Mouse (Mus musculus) heart, embryonic 14.5 days (tissue): ENCODE results near the gene Grip1. TPM values are rescaled to one million over a fixed set of nuclear protein-coding genes. Genes with fewer than 3 reads are reported as not detected.

ENCODE experiments used
- ATAC-seq: fragments of 200-750 bp; cut with Nextera tagmentation; 2 replicates; pipeline ENCODE4 v1.8.0; 2017; ENCODE audit warnings: low read depth, moderate TSS enrichment; ENCODE audit not compliant: insufficient number of reproducible peaks, insufficient read depth, low FRiP score
- H3K27ac ChIP-seq, 2 experiments: fragments of 200-500 bp in 1 of 2; fragments of 300-500 bp in 1 of 2; sonication (generic) in 1 of 2; replicated peaks in 1 of 2; 2 replicates each; pipeline ENCODE4 v1.5.1; 2012 to 2014; ENCODE audit warnings: low read depth in 2 of 2, low read length in 2 of 2, control low read depth in 1 of 2, mild to moderate bottlenecking in 1 of 2, mixed read lengths in 1 of 2; ENCODE audit not compliant: control insufficient read depth in 1 of 2, insufficient read depth in 1 of 2
- H3K27me3 ChIP-seq: fragments of 300-500 bp; sonication (generic); 2 replicates; pipeline ENCODE4 v1.6.1; 2014; ENCODE audit warnings: mild to moderate bottlenecking, low read length, control low read depth; ENCODE audit not compliant: control insufficient read depth, insufficient read depth
- H3K36me3 ChIP-seq: fragments of 300-500 bp; sonication (generic); 2 replicates; pipeline ENCODE4 v1.6.1; 2014; ENCODE audit warnings: mild to moderate bottlenecking, control low read depth, low read length, mixed read lengths; ENCODE audit not compliant: control insufficient read depth, insufficient read depth
- H3K4me1 ChIP-seq, 2 experiments: fragments of 200-500 bp in 1 of 2; fragments of 300-500 bp in 1 of 2; sonication (generic) in 1 of 2; 2 replicates each; pipeline ENCODE4 v1.6.1; 2012 to 2014; ENCODE audit warnings: low read length in 2 of 2, control low read depth in 1 of 2, mixed read lengths in 1 of 2; ENCODE audit not compliant: control insufficient read depth in 2 of 2, insufficient read depth in 2 of 2
- H3K4me2 ChIP-seq: fragments of 300-500 bp; sonication (generic); 2 replicates; pipeline ENCODE4 v1.6.1; 2014; ENCODE audit warnings: mild to moderate bottlenecking, low read length
- H3K4me3 ChIP-seq, 2 experiments: fragments of 200-500 bp in 1 of 2; fragments of 300-500 bp in 1 of 2; sonication (generic) in 1 of 2; 2 replicates each; pipeline ENCODE4 v1.5.1; 2012 to 2014; ENCODE audit warnings: low read length in 2 of 2, mild to moderate bottlenecking in 2 of 2, control low read depth in 1 of 2, low read depth in 1 of 2, moderate library complexity in 1 of 2; ENCODE audit not compliant: control insufficient read depth in 1 of 2, insufficient read depth in 1 of 2
- H3K9ac ChIP-seq: fragments of 300-500 bp; sonication (generic); 2 replicates; pipeline ENCODE4 v1.6.1; 2014; ENCODE audit warnings: mild to moderate bottlenecking, low read length
- H3K9me3 ChIP-seq: fragments of 300-500 bp; sonication (generic); 2 replicates; pipeline ENCODE4 v1.6.1; 2016; ENCODE audit warnings: low read length, control low read depth; ENCODE audit not compliant: control insufficient read depth
- WGBS: fragments of 180-500 bp; shearing (Covaris S2); extraction: QIAGEN DNeasy Blood & Tissue Kit; methylation state at CpG from one replicate; pipeline ENCODE4 v1.1.7; 2014; 5-methylcytosine and 5-hydroxymethylcytosine counted together
- polyA plus RNA-seq: library from polyadenylated mRNA; unstranded; fragments of >200 nt; fragmentation: Nextera tagmentation; extraction: Ambion mirVana; gene quantifications from 2 replicates; pipeline ENCODE4 v1.2.1, GENCODE M21; 2014

Gene Grip1
- polyA plus RNA-seq, 1 experiment from 2014 or later: 2.9 TPM

DNA sequence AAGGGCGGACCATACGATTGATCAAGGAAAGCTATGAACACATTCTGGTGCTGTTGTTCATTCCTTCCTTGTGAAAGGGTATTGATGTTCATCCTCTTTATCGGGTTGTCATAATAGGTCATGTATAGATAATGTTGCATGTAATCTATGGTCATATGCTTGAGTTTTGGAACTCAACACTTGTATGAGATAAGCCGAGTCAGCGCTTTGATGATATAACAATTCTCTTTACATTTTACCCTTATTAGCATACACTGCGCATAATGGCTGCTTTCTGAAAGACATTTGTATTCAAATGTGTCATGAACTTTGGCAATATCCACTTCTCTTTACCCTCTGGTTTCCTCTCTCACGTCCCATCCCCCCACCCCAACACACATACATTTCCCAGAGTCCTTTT is 111.2 kb downstream of the Grip1 start:
- Histone ChIP-seq H3K4me1 (no peaks in the 10 kb centered on the region), H3K27me3 (no peaks in the 10 kb centered on the region), H3K27ac (no peak overlapping the region), H3K4me2 (no peak overlapping the region), H3K9me3 (no peaks in the 10 kb centered on the region), H3K36me3 (no peaks in the 10 kb centered on the region), H3K4me3 (no peak overlapping the region), H3K9ac (no peak overlapping the region)
- 95% methylated on average over 7 of the region's 7 CpGs for WGBS
- no peak for ATAC-seq

GRCm38 (mm10) chr10:119573134-119573533 is 119.5 kb downstream of the Grip1 start:
- H3K27me3 ChIP-seq: no peaks in the 10 kb centered on the region
- H3K36me3 ChIP-seq: no peaks in the 10 kb centered on the region
- H3K4me3 ChIP-seq: no peak overlapping the region
- H3K4me1 ChIP-seq: no peaks in the 10 kb centered on the region
- no peak overlapping the region for H3K4me2 ChIP-seq
- no peak overlapping the region for H3K27ac ChIP-seq
- H3K9ac ChIP-seq: no peak overlapping the region
- H3K9me3 ChIP-seq: no peaks in the 10 kb centered on the region
- no peak for ATAC-seq
- 82% methylated on average over 9 of the region's 9 CpGs for WGBS

GRCm38 (mm10) chr10:119575780-119576179 is 122.2 kb downstream of the Grip1 start:
- Histone ChIP-seq H3K27me3 (no peaks in the 10 kb centered on the region), H3K4me2 (no peak overlapping the region), H3K9me3 (no peaks in the 10 kb centered on the region), H3K36me3 (no peaks in the 10 kb centered on the region), H3K9ac (no peak overlapping the region), H3K4me1 (peaks cover 0 to 4% of the 10 kb centered on the region in 2 experiments; a peak in 1 of 4 replicates), H3K4me3 (no peak overlapping the region), H3K27ac (no peak overlapping the region)
- no peak for ATAC-seq
- WGBS: 100% methylated on average over 1 of the region's 1 CpGs

- no peaks in the 10 kb centered on the region for H3K36me3 ChIP-seq
- no peak overlapping the region for H3K9ac ChIP-seq
- peaks cover 0 to 4% of the 10 kb centered on the region in 2 experiments; a peak in 1 of 4 replicates for H3K4me1 ChIP-seq
- 40% methylated on average over 4 of the region's 4 CpGs for WGBS
- no peaks in the 10 kb centered on the region for H3K9me3 ChIP-seq
- H3K4me3 ChIP-seq: no peak overlapping the region
- no peak overlapping the region for H3K27ac ChIP-seq
- no peak for ATAC-seq
- H3K4me2 ChIP-seq: no peak overlapping the region
- no peaks in the 10 kb centered on the region for H3K27me3 ChIP-seq
Observed at GRCm38 (mm10) chr10:119580024-119580423, 126.4 kb downstream of the Grip1 start.

DNA sequence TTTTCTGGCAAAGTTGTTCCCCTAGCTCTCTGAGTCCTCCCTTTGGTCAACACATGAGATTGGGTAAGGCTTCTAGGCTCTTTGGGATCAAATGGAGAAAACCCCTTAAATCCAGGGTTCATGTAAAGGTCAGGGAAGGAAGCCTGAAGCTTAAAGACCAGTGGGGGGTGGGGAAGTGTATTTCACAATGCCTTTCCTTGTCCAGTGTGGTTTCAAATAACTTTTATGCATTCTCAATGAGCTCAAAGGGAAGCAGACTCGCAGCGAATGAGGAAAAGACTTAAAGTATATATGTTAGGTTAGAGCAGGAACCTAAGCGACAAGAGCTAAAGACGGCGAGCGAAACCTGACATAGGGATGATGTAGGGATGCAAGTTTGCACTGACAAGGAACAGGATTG is 131.0 kb downstream of the Grip1 start:
- Histone ChIP-seq H3K36me3 (no peaks in the 10 kb centered on the region), H3K4me1 (peaks cover 0 to 4% of the 10 kb centered on the region in 2 experiments; a peak in 1 of 4 replicates), H3K9ac (no peak overlapping the region), H3K4me2 (no peak overlapping the region), H3K4me3 (no peak overlapping the region), H3K9me3 (no peaks in the 10 kb centered on the region), H3K27ac (no peak overlapping the region), H3K27me3 (no peaks in the 10 kb centered on the region)
- WGBS: 89% methylated on average over 6 of the region's 6 CpGs
- ATAC-seq: no peak

GRCm38 (mm10) chr10:119586976-119587375 is 133.3 kb downstream of the Grip1 start:
- ATAC-seq: no peak
- Histone ChIP-seq H3K4me2 (no peak overlapping the region), H3K9me3 (no peaks in the 10 kb centered on the region), H3K36me3 (no peaks in the 10 kb centered on the region), H3K4me1 (no peaks in the 10 kb centered on the region), H3K9ac (no peak overlapping the region), H3K27me3 (no peaks in the 10 kb centered on the region), H3K27ac (no peak overlapping the region), H3K4me3 (no peak overlapping the region)
- WGBS: 87% methylated on average over 3 of the region's 3 CpGs

GRCm38 (mm10) chr10:119596822-119597221 is 143.2 kb downstream of the Grip1 start:
- H3K4me2 ChIP-seq: no peak overlapping the region
- no peak overlapping the region for H3K27ac ChIP-seq
- 62% methylated on average over 5 of the region's 5 CpGs for WGBS
- no peak overlapping the region for H3K4me3 ChIP-seq
- H3K36me3 ChIP-seq: no peaks in the 10 kb centered on the region
- H3K27me3 ChIP-seq: no peaks in the 10 kb centered on the region
- no peak overlapping the region for H3K9ac ChIP-seq
- no peaks in the 10 kb centered on the region for H3K4me1 ChIP-seq
- H3K9me3 ChIP-seq: no peaks in the 10 kb centered on the region
- no peak for ATAC-seq

GRCm38 (mm10) chr10:119607501-119607900 is 153.9 kb downstream of the Grip1 start:
- no peaks in the 10 kb centered on the region for H3K36me3 ChIP-seq
- H3K9me3 ChIP-seq: no peaks in the 10 kb centered on the region
- H3K4me3 ChIP-seq: no peak overlapping the region
- no peak overlapping the region for H3K27ac ChIP-seq
- H3K27me3 ChIP-seq: no peaks in the 10 kb centered on the region
- ATAC-seq: no peak
- H3K9ac ChIP-seq: no peak overlapping the region
- H3K4me2 ChIP-seq: no peak overlapping the region
- no peaks in the 10 kb centered on the region; a peak in 1 of 4 replicates for H3K4me1 ChIP-seq
- WGBS: 82% methylated on average over 6 of the region's 6 CpGs
